Mouse (Mus musculus) heart, adult 9 months (tissue): ENCODE measurements around the gene Ankrd44.

Experiments
- DNase-seq, 2 experiments: peaks; one replicate each; pipeline ENCODE4 v3.0.0; 2022; ENCODE audit warnings: low spot score in 2 of 2

Gene Ankrd44

GRCm38 (mm10) chr1:54639506-54640078, 286.6 kb downstream of the Ankrd44 start:
- DNase-seq = no peak

- DNase-seq = no peak
These were observed 287.1 kb downstream of the Ankrd44 start for GRCm38 (mm10) chr1:54639076-54639475.

- no peak for DNase-seq
These were observed 288.8 kb downstream of the Ankrd44 start for GRCm38 (mm10) chr1:54637340-54637739.

- DNase-seq = no peak
These were observed 297.1 kb downstream of the Ankrd44 start for GRCm38 (mm10) chr1:54629106-54629505.

GRCm38 (mm10) chr1:54614963-54615362, 311.2 kb downstream of the Ankrd44 start:
- no peak for DNase-seq

GRCm38 (mm10) chr1:54612344-54612743, 313.8 kb downstream of the Ankrd44 start:
- no peak for DNase-seq

- DNase-seq = no peak
These were observed 314.3 kb downstream of the Ankrd44 start for GRCm38 (mm10) chr1:54611891-54612290.

GRCm38 (mm10) chr1:54606936-54607335, 319.3 kb downstream of the Ankrd44 start:
- no peak for DNase-seq

GRCm38 (mm10) chr1:54601692-54602091, 324.5 kb downstream of the Ankrd44 start:
- DNase-seq = no peak

GRCm38 (mm10) chr1:54600275-54600674, 325.9 kb downstream of the Ankrd44 start:
- DNase-seq = no peak

GRCm38 (mm10) chr1:54597594-54598217, 328.5 kb downstream of the Ankrd44 start:
- no peak for DNase-seq

GRCm38 (mm10) chr1:54596151-54596550, 330.0 kb downstream of the Ankrd44 start:
- no peak for DNase-seq
